Mouse (Mus musculus) hindbrain, postnatal 0 days (tissue): ENCODE measurements around the gene Olfr462. TPM values are rescaled to one million over a fixed set of nuclear protein-coding genes. Genes with fewer than 3 reads are reported as not detected.
A peak's percentile ranks its signal among the peaks of the same experiment; 100 is the strongest.
"Not testable (repeated sequence)": the region's sequence is repeated elsewhere in the genome, so short reads cannot be mapped to it uniquely, and the experiment has no call there.

Experiments used
- ATAC-seq: fragments of 200-750 bp; cut with Nextera tagmentation; 2 replicates; pipeline ENCODE4 v1.8.0; 2017; ENCODE audit warnings: mild to moderate bottlenecking, moderate TSS enrichment, moderate library complexity
- DNase-seq: peaks from one replicate; pipeline ENCODE4 v3.0.0-alpha.2; 2015; ENCODE audit warnings: low spot score
- H3K27ac ChIP-seq: fragments of 300-500 bp; sonication (generic); 2 replicates; pipeline ENCODE4 v1.5.1; 2014; ENCODE audit warnings: mild to moderate bottlenecking
- H3K27me3 ChIP-seq: fragments of 300-500 bp; sonication (generic); 2 replicates; pipeline ENCODE4 v1.6.1; 2014; ENCODE audit warnings: low read length, mixed read lengths; ENCODE audit not compliant: insufficient read depth
- H3K36me3 ChIP-seq: fragments of 300-500 bp; sonication (generic); 2 replicates; pipeline ENCODE4 v1.6.1; 2014; ENCODE audit warnings: low read length, mixed read lengths; ENCODE audit not compliant: insufficient read depth
- H3K4me1 ChIP-seq: fragments of 300-500 bp; sonication (generic); 2 replicates; pipeline ENCODE4 v1.6.1; 2014; ENCODE audit warnings: antibody characterized with exemption, low read length, mixed read lengths; ENCODE audit not compliant: insufficient read depth
- H3K4me2 ChIP-seq: fragments of 300-500 bp; sonication (generic); 2 replicates; pipeline ENCODE4 v1.6.1; 2014; ENCODE audit warnings: low read depth, mild to moderate bottlenecking, low read length, moderate library complexity, mixed read lengths
- H3K4me3 ChIP-seq: fragments of 300-500 bp; sonication (generic); 2 replicates; pipeline ENCODE4 v1.5.1; 2014; ENCODE audit warnings: low read length
- H3K9ac ChIP-seq: fragments of 300-500 bp; sonication (generic); replicated peaks from 2 replicates; pipeline ENCODE4 v1.6.1; 2014; ENCODE audit warnings: mild to moderate bottlenecking, low read length, moderate library complexity, mixed read lengths
- H3K9me3 ChIP-seq: fragments of 300-500 bp; sonication (generic); 2 replicates; pipeline ENCODE4 v1.6.1; 2016; ENCODE audit warnings: low read length, mixed read lengths
- CTCF ChIP-seq: IDR thresholded peaks from 2 replicates; pipeline ENCODE4 v1.5.1; 2016; ENCODE audit warnings: antibody characterized with exemption, control low read depth, low read depth
- WGBS: fragments of 180-500 bp; shearing (Covaris S2); extraction: QIAGEN DNeasy Blood & Tissue Kit; methylation state at CpG from one replicate; pipeline ENCODE4 v1.1.7; 2014; 5-methylcytosine and 5-hydroxymethylcytosine counted together
- polyA plus RNA-seq: library from polyadenylated mRNA; unstranded; fragments of >200 nt; fragmentation: Nextera tagmentation; extraction: Ambion mirVana; gene quantifications from 2 replicates; pipeline ENCODE4 v1.2.1, GENCODE M21; 2015
- total RNA-seq: library from RNA; depleted of rRNA; stranded (reverse); fragments of >200 nt; gene quantifications from 2 replicates; pipeline ENCODE4 v1.2.3, GENCODE M21; 2014

Olfr462 gene
- total and polyA plus RNA-seq, 2 experiments from 2014 or later = not detected

- Histone ChIP-seq H3K36me3 (no peaks in the 10 kb centered on the region), H3K4me3 (no peak overlapping the region), H3K27me3 (no peaks in the 10 kb centered on the region), H3K9me3 (no peaks in the 10 kb centered on the region), H3K4me1 (no peaks in the 10 kb centered on the region), H3K9ac (no peak overlapping the region), H3K27ac (no peak overlapping the region), H3K4me2 (peak overlapping the region; percentile 28; the same call in 1 of the 2 replicates)
- ATAC-seq (0 out of 2 replicates have a peak, but pooled peaks have one; percentile 70), DNase-seq (peak; percentile 51)
- TF ChIP-seq CTCF = no peak
- WGBS = 28% methylated on average over 8 of the region's 8 CpGs
Observed at GRCm38 (mm10) chr11:87871766-87872165, 20.3 kb downstream of the Olfr462 start.

DNA sequence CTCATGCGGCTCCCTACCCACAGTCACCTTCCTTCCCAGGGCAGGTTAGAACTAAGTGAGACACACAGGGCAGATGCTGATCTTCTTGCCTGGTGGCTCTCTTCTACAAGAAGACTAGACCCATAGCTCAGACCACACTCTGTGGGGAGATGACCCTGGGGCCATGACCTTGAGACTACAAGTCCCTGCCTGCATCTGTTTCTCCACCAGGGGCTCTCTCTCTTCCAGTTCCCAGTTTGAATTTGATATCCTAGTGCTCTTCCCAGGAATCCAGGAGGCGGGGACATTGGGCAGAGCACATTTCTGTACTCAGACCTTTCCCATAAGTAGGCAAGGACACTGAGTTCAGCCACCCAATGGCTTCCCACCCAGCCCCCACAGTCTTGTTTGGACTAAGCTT is 22.0 kb downstream of the Olfr462 start:
- H3K36me3 ChIP-seq = no peaks in the 10 kb centered on the region
- no peaks in the 10 kb centered on the region for H3K27me3 ChIP-seq
- DNase-seq (no peak), ATAC-seq (no peak)
- no peak overlapping the region for H3K4me3 ChIP-seq
- no peak overlapping the region for H3K4me2 ChIP-seq
- H3K4me1 ChIP-seq = no peaks in the 10 kb centered on the region
- no peaks in the 10 kb centered on the region for H3K9me3 ChIP-seq
- TF ChIP-seq CTCF = no peak
- H3K9ac ChIP-seq = no peak overlapping the region
- WGBS = 79% methylated on average over 2 of the region's 2 CpGs
- H3K27ac ChIP-seq = no peak overlapping the region

DNA sequence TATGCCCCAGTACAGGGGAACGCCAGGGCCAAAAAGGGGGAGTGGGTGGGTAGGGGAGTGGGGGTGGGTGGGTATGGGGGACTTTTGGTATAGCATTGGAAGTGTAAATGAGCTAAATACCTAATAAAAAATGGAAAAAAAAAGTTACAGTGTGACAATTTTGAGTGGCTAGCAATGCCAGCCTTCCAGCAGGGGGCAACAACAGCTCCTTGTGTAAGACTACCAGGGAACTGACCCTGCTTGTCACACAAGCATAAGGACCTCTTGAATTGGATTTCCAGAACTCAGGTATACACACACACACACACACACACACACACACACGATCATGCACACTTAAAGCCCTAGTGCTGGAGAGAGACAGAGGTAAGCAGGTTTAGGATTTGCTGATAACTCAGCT is 25.2 kb downstream of the Olfr462 start:
- not testable (repeated sequence) for H3K4me3 ChIP-seq, H3K27me3 ChIP-seq, H3K4me2 ChIP-seq, DNase-seq, H3K4me1 ChIP-seq, H3K27ac ChIP-seq, ATAC-seq, H3K9ac ChIP-seq, H3K36me3 ChIP-seq, H3K9me3 ChIP-seq
- peak; percentile 18; the same call in 1 of the 2 replicates for TF ChIP-seq CTCF
- WGBS = 100% methylated on average over 1 of the region's 2 CpGs

GRCm38 (mm10) chr11:87862805-87863204 is 29.3 kb downstream of the Olfr462 start:
- no peak overlapping the region for H3K4me2 ChIP-seq
- no peaks in the 10 kb centered on the region for H3K27me3 ChIP-seq
- peaks cover 3% of the 10 kb centered on the region for H3K36me3 ChIP-seq
- H3K9ac ChIP-seq = no peak overlapping the region
- DNase-seq (no peak), ATAC-seq (no peak)
- H3K4me1 ChIP-seq = no peaks in the 10 kb centered on the region
- no peak overlapping the region for H3K4me3 ChIP-seq
- no peak overlapping the region for H3K27ac ChIP-seq
- no peak for TF ChIP-seq CTCF
- no peaks in the 10 kb centered on the region for H3K9me3 ChIP-seq
- 94% methylated on average over 13 of the region's 13 CpGs for WGBS

- Histone ChIP-seq H3K4me1 (no peaks in the 10 kb centered on the region), H3K9ac (no peak overlapping the region), H3K27ac (no peak overlapping the region), H3K36me3 (peaks cover 3% of the 10 kb centered on the region), H3K9me3 (no peaks in the 10 kb centered on the region), H3K4me3 (no peak overlapping the region), H3K27me3 (no peaks in the 10 kb centered on the region), H3K4me2 (no peak overlapping the region)
- 60% methylated on average over 9 of the region's 9 CpGs for WGBS
- no peak for TF ChIP-seq CTCF
- no peak for DNase-seq
- ATAC-seq = no peak
Observed at GRCm38 (mm10) chr11:87860426-87860825, 31.6 kb downstream of the Olfr462 start.

DNA sequence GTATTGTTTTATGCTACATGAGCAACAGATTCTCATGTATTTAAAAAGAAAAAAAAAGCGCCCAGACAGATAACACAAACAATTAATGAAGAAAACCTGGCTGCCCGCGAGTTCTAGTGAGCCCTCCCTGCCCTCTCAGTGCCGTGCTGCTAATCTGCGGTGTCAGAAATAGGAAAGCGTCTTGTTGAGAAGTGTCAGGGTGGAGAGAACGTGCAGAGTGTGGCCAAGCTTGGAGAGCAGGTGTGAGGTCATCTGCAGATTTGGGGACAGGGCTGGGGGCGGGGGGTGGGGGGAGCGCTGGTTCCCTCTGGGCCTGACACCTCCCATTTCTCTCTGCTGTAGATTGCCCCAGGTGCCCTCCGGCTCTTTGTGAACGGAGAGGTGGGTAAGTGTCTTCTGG is 32.8 kb downstream of the Olfr462 start:
- WGBS = 86% methylated on average over 11 of the region's 11 CpGs
- H3K36me3 ChIP-seq = peaks cover 3% of the 10 kb centered on the region
- no peak overlapping the region for H3K4me2 ChIP-seq
- no peak overlapping the region for H3K27ac ChIP-seq
- H3K9me3 ChIP-seq = no peaks in the 10 kb centered on the region
- ATAC-seq (no peak), DNase-seq (no peak)
- no peaks in the 10 kb centered on the region for H3K27me3 ChIP-seq
- H3K4me3 ChIP-seq = no peak overlapping the region
- H3K9ac ChIP-seq = no peak overlapping the region
- H3K4me1 ChIP-seq = no peaks in the 10 kb centered on the region
- TF ChIP-seq CTCF = no peak

GRCm38 (mm10) chr11:87854550-87854949 is 37.5 kb downstream of the Olfr462 start:
- Histone ChIP-seq H3K9me3 (no peaks in the 10 kb centered on the region), H3K36me3 (no peaks in the 10 kb centered on the region; the same call in none of the 2 replicates), H3K4me2 (no peak overlapping the region), H3K27me3 (no peaks in the 10 kb centered on the region), H3K4me1 (no peaks in the 10 kb centered on the region), H3K9ac (no peak overlapping the region), H3K27ac (no peak overlapping the region), H3K4me3 (no peak overlapping the region)
- ATAC-seq = no peak
- 90% methylated on average over 7 of the region's 7 CpGs for WGBS
- no peak for DNase-seq
- no peak for TF ChIP-seq CTCF
